Mouse (Mus musculus) embryonic fibroblast, embryonic 13.5 days (primary cell): Measurements from ENCODE around the gene Acta2.

Experiments used
- CTCF ChIP-seq: IDR thresholded peaks from 2 replicates; pipeline ENCODE4 v1.5.1; 2011; ENCODE audit warnings: mild to moderate bottlenecking, control low read depth, low read length, moderate library complexity, borderline replicate concordance; ENCODE audit not compliant: insufficient read depth
- POLR2A ChIP-seq: IDR thresholded peaks from 2 replicates; pipeline ENCODE4 v1.6.1; 2011; ENCODE audit warnings: low read depth, mild to moderate bottlenecking, control low read depth, low read length, moderate library complexity

- no peak for TF ChIP-seq POLR2A
- TF ChIP-seq CTCF: no peak
Observed at GRCm38 (mm10) chr19:34202668-34203067, 52.7 kb downstream of the Acta2 start.
